In genomic region chrX:71962073-71963051, GRCm38 (mm10) we compare ENCODE assay signal across 8 mouse cellular contexts. TPM values are rescaled to one million over a fixed set of nuclear protein-coding genes. Genes with fewer than 3 reads are reported as not detected.
DNase-seq lines count a peak whose midpoint lies in the region; ATAC-seq lines count a peak whose summit lies in the region.

Prrg3 (plus strand) TSS chrX:71962624.

- H3K27me3 ChIP-seq in forebrain, embryonic 16.5 days (replicated peaks; ENCODE audit: control insufficient read depth, insufficient read depth, low read length) = 0 out of 2 replicates have a peak, but pooled peaks cover 2% of the 10 kb centered on the region

- 19% methylated on average over 47 of the region's 72 CpGs for WGBS in forebrain, embryonic 16.5 days

- peak within 1 kb of the TSS; percentile 61 for H3K4me3 ChIP-seq in forebrain, embryonic 16.5 days (replicated peaks; ENCODE audit: low read length)

- peak within 1 kb of the TSS; percentile 65 for H3K4me2 ChIP-seq in forebrain, embryonic 16.5 days (ENCODE audit: low read length)

- H3K27ac ChIP-seq in forebrain, embryonic 16.5 days (ENCODE audit: low read length) = no peak within 1 kb of the TSS; the same call in 1 of the 2 replicates

- intact Hi-C loops in heart, postnatal 25 days (cut with DNase I) = no loop called here
- intact Hi-C loops in left cerebral cortex, postnatal 14 days (cut with DNase I) = no loop called here

- H3K9ac ChIP-seq in forebrain, embryonic 16.5 days (replicated peaks; ENCODE audit: low read depth, low read length) = peak within 1 kb of the TSS; percentile 77

- peaks cover 3% of the 10 kb centered on the region; the same call in 1 of the 2 replicates for H3K4me1 ChIP-seq in forebrain, embryonic 16.5 days (replicated peaks; ENCODE audit: control insufficient read depth, insufficient read depth, low read length)

- no peaks in the 10 kb centered on the region for H3K36me3 ChIP-seq in forebrain, embryonic 16.5 days (ENCODE audit: control insufficient read depth, insufficient read depth)

- peak; percentile 67 for DNase-seq in Muller cell, postnatal 12 days (ENCODE audit: inconsistent ontology term)
- peak; percentile 13 to 26 for DNase-seq in cerebellum, adult 18-20 months
- peak; percentile 28 for DNase-seq in heart, postnatal 25 days (ENCODE audit: low spot score)
- peak in 1 of 2 experiments; percentile 12 for DNase-seq in left cerebral cortex, postnatal 14 days (ENCODE audit: low spot score in 2 of 2)
- DNase-seq in lung, postnatal 4 days = peak; percentile 81 to 90
- peak; percentile 5 to 18 for DNase-seq in right cerebral cortex, postnatal 36 days (ENCODE audit: low spot score in 2 of 2)
- DNase-seq in thymus, adult 18-20 months = no peak

- no peaks in the 10 kb centered on the region for H3K9me3 ChIP-seq in forebrain, embryonic 16.5 days (ENCODE audit: control insufficient read depth, low read length)

- peak; percentile 90 for ATAC-seq in forebrain, embryonic 16.5 days

RNA-seq across cellular contexts. Expression of gene Prrg3, which starts in this region (rescaled TPM):
- polyA plus RNA-seq in forebrain, embryonic 16.5 days (2015; fragmentation: Nextera tagmentation; extraction: Ambion mirVana) = 8.9 and 10.4 TPM in 2 replicates
- 10 to 100 TPM in 1 of 2 experiments, 1 to 10 TPM in 1; 7.6 to 13.0 TPM for total RNA-seq in heart, postnatal 25 days (2021)
- 10 to 100 TPM; 38.5 to 40.5 TPM for total RNA-seq in left cerebral cortex, postnatal 14 days (2021)

Comparison
In these comparisons a context has a peak if more than half of its experiments do, and no peak if none do; other contexts are left out.
1. DNase-seq: peak in Muller cell, postnatal 12 days (single experiment), cerebellum, adult 18-20 months (2 of 2), heart, postnatal 25 days (single experiment), lung, postnatal 4 days (2 of 2) and right cerebral cortex, postnatal 36 days (2 of 2); none in thymus, adult 18-20 months (0 of 2).